Mouse (Mus musculus) kidney, embryonic 16.5 days (tissue): ENCODE data around the gene Kcnk13. TPM values are rescaled to one million over a fixed set of nuclear protein-coding genes. Genes with fewer than 3 reads are reported as not detected.
"Not testable (repeated sequence)": the region's sequence is repeated elsewhere in the genome, so short reads cannot be mapped to it uniquely, and the experiment has no call there.

Source experiments
- ATAC-seq: fragments of 200-750 bp; cut with Nextera tagmentation; 2 replicates; pipeline ENCODE4 v1.8.0; 2017; ENCODE audit warnings: moderate TSS enrichment; ENCODE audit not compliant: low FRiP score, low TSS enrichment
- H3K27ac ChIP-seq: fragments of 300-500 bp; sonication (generic); 2 replicates; pipeline ENCODE4 v1.5.1; 2014; ENCODE audit warnings: low read length
- H3K27me3 ChIP-seq: fragments of 300-500 bp; sonication (generic); 2 replicates; pipeline ENCODE4 v1.6.1; 2014; ENCODE audit warnings: low read length, control low read depth, mixed read lengths; ENCODE audit not compliant: insufficient read depth
- H3K36me3 ChIP-seq: fragments of 300-500 bp; sonication (generic); 2 replicates; pipeline ENCODE4 v1.6.1; 2014; ENCODE audit warnings: low read length, control low read depth, mixed read lengths; ENCODE audit not compliant: insufficient read depth
- H3K4me1 ChIP-seq: fragments of 300-500 bp; sonication (generic); 2 replicates; pipeline ENCODE4 v1.6.1; 2014; ENCODE audit warnings: low read length, control low read depth, mixed read lengths; ENCODE audit not compliant: insufficient read depth
- H3K4me2 ChIP-seq: fragments of 300-500 bp; sonication (generic); replicated peaks from 2 replicates; pipeline ENCODE4 v1.6.1; 2014; ENCODE audit warnings: low read depth, low read length
- H3K4me3 ChIP-seq: fragments of 300-500 bp; sonication (generic); 2 replicates; pipeline ENCODE4 v1.5.1; 2014; ENCODE audit warnings: mild to moderate bottlenecking, low read length
- H3K9ac ChIP-seq: fragments of 300-500 bp; sonication (generic); replicated peaks from 2 replicates; pipeline ENCODE4 v1.6.1; 2014; ENCODE audit warnings: low read length
- H3K9me3 ChIP-seq: fragments of 300-500 bp; sonication (generic); 2 replicates; pipeline ENCODE4 v1.6.1; 2016; ENCODE audit warnings: low read length, control low read depth
- WGBS: fragments of 180-500 bp; shearing (Covaris S2); extraction: QIAGEN DNeasy Blood & Tissue Kit; methylation state at CpG from one replicate; pipeline ENCODE4 v1.1.7; 2014; 5-methylcytosine and 5-hydroxymethylcytosine counted together
- polyA plus RNA-seq: library from polyadenylated mRNA; unstranded; fragments of >200 nt; fragmentation: Nextera tagmentation; extraction: Ambion mirVana; gene quantifications from 2 replicates; pipeline ENCODE4 v1.2.1, GENCODE M21; 2015

Gene Kcnk13
- polyA plus RNA-seq, 1 experiment from 2014 or later = 0.21 TPM

DNA sequence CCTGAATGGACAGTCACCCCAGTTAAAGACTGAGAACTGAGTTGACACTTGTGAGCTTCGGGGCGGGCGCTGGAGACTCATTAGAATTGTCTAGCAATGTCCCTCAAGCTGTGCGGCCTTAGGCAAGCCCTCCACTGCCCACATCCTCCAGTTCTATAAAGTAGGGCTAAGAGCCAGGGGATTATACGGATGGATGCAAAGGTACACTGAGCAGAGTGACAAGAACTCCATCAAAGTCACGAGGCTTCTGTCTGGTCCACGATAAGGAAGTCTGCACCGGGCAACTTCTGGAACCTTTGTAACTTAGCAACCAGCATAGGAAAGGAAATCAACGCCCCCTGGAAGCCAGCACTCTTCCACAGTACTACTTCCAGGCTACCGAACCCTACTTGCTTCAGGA, 4.4 kb upstream of the Kcnk13 start:
- no peak overlapping the region for H3K4me2 ChIP-seq
- H3K27me3 ChIP-seq = peaks cover 37% of the 10 kb centered on the region
- H3K36me3 ChIP-seq = peaks cover 6% of the 10 kb centered on the region; the same call in 1 of the 2 replicates
- no peaks in the 10 kb centered on the region for H3K9me3 ChIP-seq
- no peak for ATAC-seq
- no peak overlapping the region for H3K4me3 ChIP-seq
- H3K9ac ChIP-seq = no peak overlapping the region
- WGBS = 20% methylated on average over 10 of the region's 10 CpGs
- H3K27ac ChIP-seq = no peak overlapping the region
- peaks cover 12% of the 10 kb centered on the region for H3K4me1 ChIP-seq

DNA sequence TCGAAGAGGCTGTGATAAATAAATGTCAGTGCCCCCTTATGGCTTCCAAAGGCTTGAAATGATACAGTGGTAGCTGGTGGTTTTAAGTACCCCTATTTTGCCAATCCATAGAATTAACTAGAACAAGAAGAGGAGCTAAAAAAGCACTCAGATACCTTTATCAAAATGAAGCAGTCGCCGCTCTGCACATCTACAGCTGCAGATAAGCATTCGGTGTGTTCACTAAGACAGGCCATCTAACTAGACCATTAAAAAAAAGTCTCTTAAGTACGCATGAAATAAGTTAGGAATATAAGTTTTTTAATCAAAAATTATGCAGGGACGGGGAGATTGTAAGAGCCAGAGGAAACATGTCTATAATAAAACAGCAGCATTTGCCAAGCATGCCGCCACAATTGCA, 3.6 kb upstream of the Kcnk13 start:
- no peak overlapping the region for H3K4me3 ChIP-seq
- no peak for ATAC-seq
- H3K27me3 ChIP-seq = peaks cover 44% of the 10 kb centered on the region
- H3K27ac ChIP-seq = no peak overlapping the region
- 86% methylated on average over 7 of the region's 7 CpGs for WGBS
- H3K4me1 ChIP-seq = peaks cover 20% of the 10 kb centered on the region
- H3K36me3 ChIP-seq = peaks cover 2% of the 10 kb centered on the region; the same call in 1 of the 2 replicates
- no peak overlapping the region for H3K9ac ChIP-seq
- H3K4me2 ChIP-seq = no peak overlapping the region
- no peaks in the 10 kb centered on the region for H3K9me3 ChIP-seq

DNA sequence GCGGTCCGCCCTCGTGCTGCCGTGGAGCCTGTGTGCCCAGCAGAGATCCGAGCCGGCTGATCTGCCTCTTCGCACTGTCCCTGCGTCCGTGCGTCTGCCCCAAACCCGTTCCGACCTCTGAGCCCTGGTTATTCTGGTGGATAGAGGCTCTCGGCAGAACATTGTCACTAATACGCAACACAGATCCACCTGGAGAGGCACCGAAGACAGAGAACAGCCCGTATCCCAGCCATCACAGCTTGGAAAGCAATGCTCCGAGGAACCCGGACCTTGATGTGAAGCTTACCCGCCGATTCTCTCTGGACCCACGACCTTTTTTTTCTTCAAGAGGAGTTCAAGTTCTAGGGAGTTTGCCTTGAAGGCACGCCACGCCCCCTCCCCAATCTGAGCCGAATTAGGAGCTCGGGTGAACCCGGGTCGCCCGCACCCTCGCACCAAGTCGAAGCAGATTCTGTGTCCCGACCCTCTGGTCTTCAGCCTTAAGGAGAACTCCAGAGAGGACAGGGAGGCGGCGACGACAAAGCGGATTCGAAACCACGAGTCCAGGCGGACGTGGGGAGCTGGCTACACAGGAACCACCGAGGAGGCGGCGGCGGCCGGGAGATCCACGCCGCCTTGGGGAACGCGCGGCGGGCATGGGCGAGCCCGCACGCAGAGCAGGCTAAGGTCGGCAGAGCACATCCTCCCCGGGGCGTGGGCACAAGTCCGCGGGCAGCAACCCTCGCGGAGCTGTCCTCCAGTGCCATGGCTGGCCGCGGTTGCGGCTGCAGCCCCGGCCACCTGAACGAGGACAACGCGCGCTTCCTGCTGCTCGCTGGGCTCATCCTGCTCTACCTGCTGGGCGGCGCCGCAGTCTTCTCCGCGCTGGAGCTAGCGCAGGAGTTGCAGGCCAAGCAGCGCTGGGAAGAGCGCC, 1.2 kb downstream of the Kcnk13 start:
- peaks cover 25% of the 10 kb centered on the region for H3K4me1 ChIP-seq
- H3K27ac ChIP-seq = no peak overlapping the region
- peak overlapping the region; percentile 55 for H3K4me3 ChIP-seq
- peaks cover 80% of the 10 kb centered on the region for H3K27me3 ChIP-seq
- H3K4me2 ChIP-seq = peak overlapping the region; percentile 95
- under 1% methylated on average over 76 of the region's 77 CpGs for WGBS
- peak; percentile 43; the same call in 1 of the 2 replicates for ATAC-seq
- peak overlapping the region; percentile 53 for H3K9ac ChIP-seq
- no peaks in the 10 kb centered on the region for H3K9me3 ChIP-seq
- no peaks in the 10 kb centered on the region for H3K36me3 ChIP-seq

DNA sequence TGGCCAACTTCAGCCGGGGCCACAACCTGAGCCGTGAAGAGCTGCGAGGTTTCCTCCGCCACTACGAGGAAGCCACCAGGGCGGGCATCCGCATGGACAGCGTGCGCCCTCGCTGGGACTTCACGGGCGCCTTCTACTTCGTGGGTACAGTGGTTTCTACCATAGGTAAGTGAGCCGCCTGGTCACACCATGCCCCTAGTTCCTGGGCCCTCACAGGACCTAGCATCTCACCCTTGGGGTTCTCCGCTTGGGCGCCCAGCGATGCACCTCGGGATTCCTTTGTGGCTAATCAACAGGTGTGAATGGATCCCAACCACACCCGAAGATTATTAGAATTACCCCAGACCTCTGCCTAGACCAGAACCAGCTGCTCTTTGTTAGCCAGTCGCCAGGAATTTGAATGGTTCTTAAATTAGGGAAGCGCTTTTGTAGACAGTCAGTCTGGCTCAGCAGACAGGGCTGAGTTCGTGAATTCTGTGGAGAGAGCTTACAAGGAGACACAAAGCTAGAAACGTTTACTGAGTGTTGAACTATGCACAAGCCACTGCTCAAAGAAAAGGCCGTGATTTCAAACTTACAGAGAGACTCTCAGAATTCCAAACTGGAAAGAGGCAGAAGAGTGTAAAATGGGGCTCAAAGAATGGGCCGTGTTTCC, 1.9 kb downstream of the Kcnk13 start:
- WGBS = 4% methylated on average over 25 of the region's 25 CpGs

DNA sequence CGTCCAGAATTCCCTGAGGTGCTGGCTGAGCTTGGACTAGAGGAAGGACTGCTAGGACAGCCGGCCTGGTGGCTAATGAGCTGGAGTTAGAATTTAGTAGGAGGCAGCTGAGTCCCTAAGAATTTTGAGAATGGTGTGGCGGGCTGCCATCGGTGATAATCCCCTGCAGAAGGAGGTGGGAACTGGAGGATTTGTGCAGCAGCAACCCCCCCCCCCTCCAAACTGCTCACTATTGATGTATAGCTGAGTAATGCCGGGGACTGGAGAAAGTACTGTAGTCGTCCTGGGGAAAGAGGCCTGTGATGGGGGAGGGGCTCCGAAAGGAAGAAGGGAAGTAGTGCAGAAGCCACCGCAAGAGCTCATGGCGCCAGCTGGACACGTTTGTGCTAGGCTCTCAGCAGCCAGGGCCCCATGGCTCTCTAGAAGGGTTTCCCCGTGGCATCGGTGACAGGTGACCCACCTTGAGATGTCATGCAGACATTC, 2.6 kb downstream of the Kcnk13 start:
- no peak overlapping the region for H3K4me2 ChIP-seq
- no peak overlapping the region for H3K4me3 ChIP-seq

More for the DNA sequence above, 1.9 kb downstream of the Kcnk13 start:
- ATAC-seq = peak; percentile 33; the same call in 1 of the 2 replicates
- Histone ChIP-seq H3K4me1 (peaks cover 25% of the 10 kb centered on the region), H3K36me3 (no peaks in the 10 kb centered on the region), H3K27me3 (peaks cover 76% of the 10 kb centered on the region), H3K4me3 (peak overlapping the region; percentile 55), H3K4me2 (peak overlapping the region; percentile 95), H3K9me3 (no peaks in the 10 kb centered on the region), H3K27ac (no peak overlapping the region), H3K9ac (peak overlapping the region; percentile 53)

DNA sequence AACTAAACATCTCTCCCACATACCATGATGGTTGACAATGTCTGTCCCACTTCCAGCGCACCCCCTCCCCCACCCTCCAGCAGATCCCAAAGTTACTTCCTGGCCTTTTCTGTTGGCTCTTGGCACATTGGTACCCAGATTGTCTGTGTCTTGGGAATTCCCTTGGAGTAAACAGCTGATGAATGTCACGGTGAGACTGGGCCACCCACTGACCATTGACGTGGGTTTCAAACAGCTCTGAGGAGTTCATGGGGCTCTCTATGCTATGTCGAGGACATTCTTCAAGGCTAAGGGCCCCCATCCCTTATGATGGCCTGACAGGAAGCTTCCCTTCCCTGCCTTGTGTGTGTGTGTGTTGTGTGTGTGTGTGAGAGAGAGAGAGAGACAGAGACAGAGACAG, 5.6 kb downstream of the Kcnk13 start:
- no peak overlapping the region for H3K4me3 ChIP-seq

More for the DNA sequence above, 2.6 kb downstream of the Kcnk13 start:
- H3K27ac ChIP-seq = no peak overlapping the region
- no peaks in the 10 kb centered on the region for H3K9me3 ChIP-seq
- H3K4me1 ChIP-seq = peaks cover 25% of the 10 kb centered on the region
- WGBS = 14% methylated on average over 12 of the region's 12 CpGs
- H3K9ac ChIP-seq = no peak overlapping the region
- H3K36me3 ChIP-seq = no peaks in the 10 kb centered on the region
- peaks cover 72% of the 10 kb centered on the region for H3K27me3 ChIP-seq
- no peak for ATAC-seq

DNA sequence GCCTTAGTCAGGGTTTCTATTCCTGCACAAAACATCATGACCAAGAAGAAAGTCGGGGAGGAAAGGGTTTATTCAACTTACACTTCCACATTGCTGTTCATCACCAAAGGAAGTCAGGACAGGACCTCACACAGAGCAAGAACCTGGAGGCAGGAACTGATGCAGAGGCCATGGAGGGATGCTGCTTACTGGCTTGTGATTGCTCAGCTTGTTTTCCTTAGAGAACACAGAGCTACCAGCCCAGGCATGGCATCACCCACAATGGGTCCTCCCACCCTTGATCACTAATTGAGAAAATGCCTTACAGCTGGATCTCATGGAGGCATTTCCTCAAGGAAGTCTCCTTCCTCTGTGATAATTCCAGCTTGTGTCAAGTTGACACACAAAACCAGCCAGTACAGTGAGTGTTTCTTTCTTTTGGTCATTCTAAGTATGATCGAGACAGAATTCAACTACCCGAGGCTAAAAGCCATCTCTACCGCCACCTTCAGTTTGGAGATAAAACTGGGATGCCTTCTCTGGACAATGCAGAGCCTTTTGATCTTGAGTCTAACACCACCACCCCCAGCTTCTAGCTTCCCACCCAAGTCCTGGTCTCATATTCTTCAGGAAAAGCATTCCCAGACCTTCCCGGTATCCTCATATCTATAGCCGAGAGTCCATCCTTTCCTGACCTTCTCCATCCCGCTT, 7.1 kb downstream of the Kcnk13 start:
- H3K9me3 ChIP-seq, H3K36me3 ChIP-seq, H3K9ac ChIP-seq, ATAC-seq, H3K4me2 ChIP-seq, H3K4me1 ChIP-seq, H3K4me3 ChIP-seq, H3K27ac ChIP-seq: not testable (repeated sequence)
- H3K27me3 ChIP-seq = peaks cover 36% of the 10 kb centered on the region
- 77% methylated on average over 7 of the region's 7 CpGs for WGBS

More for the DNA sequence above, 5.6 kb downstream of the Kcnk13 start:
- ATAC-seq = no peak
- H3K36me3 ChIP-seq = no peaks in the 10 kb centered on the region
- WGBS = 64% methylated on average over 4 of the region's 4 CpGs
- peaks cover 18% of the 10 kb centered on the region for H3K4me1 ChIP-seq
- no peak overlapping the region for H3K9ac ChIP-seq
- H3K27me3 ChIP-seq = peaks cover 51% of the 10 kb centered on the region
- H3K27ac ChIP-seq = no peak overlapping the region
- H3K9me3 ChIP-seq = peaks cover 5% of the 10 kb centered on the region; the same call in 1 of the 2 replicates
- no peak overlapping the region for H3K4me2 ChIP-seq

DNA sequence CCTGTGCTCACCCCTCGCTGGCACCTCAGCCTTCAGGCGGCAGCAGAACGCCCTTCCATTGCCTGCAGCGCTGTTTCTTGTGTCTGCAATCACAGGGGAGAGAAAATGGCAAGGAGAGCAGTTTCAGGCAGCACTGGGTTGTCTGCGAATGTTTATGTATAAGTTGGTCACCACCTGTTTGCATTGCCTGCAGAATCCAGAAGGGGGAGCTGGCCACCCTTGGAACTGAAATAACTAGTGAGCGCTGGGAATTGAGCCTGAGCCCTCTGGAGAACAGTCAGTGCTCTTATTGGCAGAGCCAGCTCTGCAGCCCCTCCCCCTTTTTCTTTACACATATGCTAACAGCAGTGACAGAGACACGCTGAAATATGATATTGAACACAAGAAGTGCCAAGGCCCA, 8.5 kb downstream of the Kcnk13 start:
- Histone ChIP-seq H3K4me2 (no peak overlapping the region), H3K9me3 (peaks cover 5% of the 10 kb centered on the region; the same call in 1 of the 2 replicates), H3K27ac (no peak overlapping the region), H3K27me3 (peaks cover 22% of the 10 kb centered on the region), H3K36me3 (no peaks in the 10 kb centered on the region), H3K9ac (no peak overlapping the region), H3K4me3 (no peak overlapping the region), H3K4me1 (no peaks in the 10 kb centered on the region)
- ATAC-seq = no peak
- 65% methylated on average over 7 of the region's 7 CpGs for WGBS

DNA sequence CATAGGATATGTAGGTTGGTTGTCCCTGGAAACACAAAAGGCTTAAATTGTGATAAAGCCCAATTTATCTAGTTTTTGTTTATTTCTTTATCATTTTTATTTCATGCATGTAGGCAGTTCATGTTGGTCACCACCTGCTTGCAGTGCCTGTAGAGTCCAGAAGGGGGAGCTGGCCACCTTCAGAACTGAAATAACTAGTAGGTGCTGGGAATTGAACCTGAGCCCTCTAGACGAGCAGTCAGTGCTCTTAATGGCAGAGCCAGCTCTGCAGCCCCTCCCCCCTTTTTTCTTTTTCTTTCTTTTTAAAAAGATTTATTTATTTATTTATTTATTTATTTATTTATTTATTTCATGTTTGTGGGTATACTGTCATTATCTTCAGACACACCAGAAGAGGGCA, 9.4 kb downstream of the Kcnk13 start:
- H3K9me3 ChIP-seq = peaks cover 5% of the 10 kb centered on the region; the same call in 1 of the 2 replicates
- 86% methylated on average over 1 of the region's 1 CpGs for WGBS
- H3K36me3 ChIP-seq = no peaks in the 10 kb centered on the region
- no peak overlapping the region for H3K4me2 ChIP-seq
- no peaks in the 10 kb centered on the region for H3K4me1 ChIP-seq
- no peak overlapping the region for H3K9ac ChIP-seq
- H3K27ac ChIP-seq = no peak overlapping the region
- H3K4me3 ChIP-seq = no peak overlapping the region
- peaks cover 13% of the 10 kb centered on the region for H3K27me3 ChIP-seq
- no peak for ATAC-seq
